Mouse (Mus musculus): ENCODE measurements around the gene Aplnr.

Gene Aplnr

DNA sequence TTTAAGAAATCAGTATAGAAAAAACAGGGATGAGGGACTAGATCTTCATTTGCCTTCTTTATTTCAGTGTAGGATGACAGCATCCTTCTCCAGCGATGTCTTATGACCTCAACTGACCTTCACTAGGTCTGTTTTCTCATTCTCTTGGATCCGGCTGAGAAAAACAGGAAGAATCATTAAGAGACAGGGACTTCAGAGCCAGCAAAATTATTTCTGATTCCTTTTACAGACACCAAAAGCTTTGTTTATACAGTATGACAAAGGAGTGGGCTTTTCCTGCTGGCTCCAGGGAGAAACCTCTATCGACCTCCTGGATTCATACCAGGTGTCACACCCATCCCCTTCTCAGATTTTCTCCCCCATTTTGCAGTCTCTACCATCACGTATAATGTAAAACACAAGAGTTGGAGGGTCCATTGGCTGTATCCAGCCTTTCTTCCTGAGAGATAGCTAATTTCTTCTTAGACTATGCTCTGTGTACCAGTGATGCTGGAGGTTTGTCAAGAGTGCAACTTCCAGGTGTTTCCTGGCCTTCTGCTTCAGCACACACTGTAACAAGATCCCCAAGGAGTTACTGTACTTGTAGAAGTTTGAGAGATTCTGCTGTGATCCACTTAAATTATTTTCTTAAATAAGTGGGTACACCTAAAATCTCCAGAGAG is 42.2 kb downstream of the Aplnr start:
- DNase-seq (ENCODE audit: low read depth, low spot score): no peak

DNA sequence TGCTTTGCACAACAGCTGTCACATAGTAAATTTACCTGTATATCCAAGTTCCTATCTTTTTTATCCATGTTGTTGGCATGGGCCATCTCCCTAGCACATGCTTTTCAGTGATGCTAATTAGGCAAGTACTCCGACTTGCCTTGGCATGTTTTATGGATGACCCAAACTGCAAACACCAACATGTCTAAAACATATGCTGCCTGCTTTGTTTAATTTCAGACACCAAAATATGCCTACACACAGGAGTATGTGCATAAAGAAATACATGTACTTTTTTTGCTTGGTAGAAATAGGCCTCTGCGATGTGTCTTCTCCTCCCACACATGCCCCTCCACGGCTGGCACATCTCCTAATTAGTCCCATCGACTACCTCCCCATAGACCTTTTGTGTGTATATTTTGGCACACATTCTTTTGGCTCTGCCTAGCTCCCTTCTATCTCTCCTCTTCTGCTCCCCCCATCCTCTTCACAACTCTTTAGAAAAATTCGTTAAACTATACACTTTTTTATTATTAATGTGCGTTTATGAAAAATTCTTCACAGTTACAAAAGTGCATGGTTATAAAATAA is 51.6 kb downstream of the Aplnr start:
- no peak for DNase-seq (ENCODE audit: low read depth, low spot score)

All from telencephalon, adult 2 months (tissue).